Mouse (Mus musculus): ENCODE measurements around the gene Sipa1l2. TPM values are rescaled to one million over a fixed set of nuclear protein-coding genes. Genes with fewer than 3 reads are reported as not detected.
A peak's percentile ranks its signal among the peaks of the same experiment; 100 is the strongest.

Gene Sipa1l2
- polyA plus RNA-seq, 1 experiment from 2014 or later = 14.1 TPM

GRCm38 (mm10) chr8:125500005-125500404 is 69.6 kb downstream of the Sipa1l2 start:
- Histone ChIP-seq H3K4me1 (ENCODE audit: control insufficient read depth, insufficient read depth, low read length) (peaks cover 14% of the 10 kb centered on the region), H3K27me3 (ENCODE audit: control insufficient read depth, insufficient read depth, low read length) (no peaks in the 10 kb centered on the region), H3K27ac (ENCODE audit: low read depth, low read length) (no peak overlapping the region), H3K9me3 (ENCODE audit: control insufficient read depth, low read length) (no peaks in the 10 kb centered on the region), H3K4me3 (ENCODE audit: low read depth, low read length) (no peak overlapping the region), H3K4me2 (no peak overlapping the region), H3K9ac (ENCODE audit: low read length) (no peak overlapping the region), H3K36me3 (ENCODE audit: control insufficient read depth, insufficient read depth, low read length) (no peaks in the 10 kb centered on the region)
- ATAC-seq (ENCODE audit: low FRiP score) (no peak), DNase-seq (ENCODE audit: low spot score, missing footprints) (no peak)
- 74% methylated on average over 5 of the region's 5 CpGs for WGBS

GRCm38 (mm10) chr8:125498508-125498907 is 71.1 kb downstream of the Sipa1l2 start:
- no peaks in the 10 kb centered on the region for H3K9me3 ChIP-seq (ENCODE audit: control insufficient read depth, low read length)
- H3K27ac ChIP-seq (ENCODE audit: low read depth, low read length) = no peak overlapping the region
- H3K9ac ChIP-seq (ENCODE audit: low read length) = no peak overlapping the region
- no peak overlapping the region for H3K4me2 ChIP-seq
- no peak overlapping the region for H3K4me3 ChIP-seq (ENCODE audit: low read depth, low read length)
- H3K4me1 ChIP-seq (ENCODE audit: control insufficient read depth, insufficient read depth, low read length) = peaks cover 7% of the 10 kb centered on the region
- H3K36me3 ChIP-seq (ENCODE audit: control insufficient read depth, insufficient read depth, low read length) = no peaks in the 10 kb centered on the region
- no peaks in the 10 kb centered on the region for H3K27me3 ChIP-seq (ENCODE audit: control insufficient read depth, insufficient read depth, low read length)
- ATAC-seq (ENCODE audit: low FRiP score) (no peak), DNase-seq (ENCODE audit: low spot score, missing footprints) (no peak)
- WGBS = 60% methylated on average over 10 of the region's 10 CpGs

DNA sequence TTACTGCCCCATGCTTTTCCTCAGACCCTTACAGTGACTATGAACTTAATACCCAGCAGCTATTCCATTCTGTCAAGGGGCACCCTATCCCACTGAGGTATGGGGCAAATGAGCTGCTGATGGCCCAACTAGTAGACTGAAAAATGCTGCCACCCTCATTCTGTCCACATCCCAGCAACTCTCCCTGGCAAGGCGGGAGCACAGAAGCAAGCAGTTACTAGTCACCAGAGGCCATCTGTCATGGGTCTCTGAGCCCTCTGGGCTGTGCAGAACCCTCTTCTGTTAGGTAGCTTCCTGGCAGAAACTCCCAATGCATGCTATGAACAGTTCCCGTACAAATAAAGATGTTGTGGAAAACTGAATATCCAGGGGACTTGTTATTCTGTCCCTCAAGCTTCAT is 74.1 kb downstream of the Sipa1l2 start:
- H3K27ac ChIP-seq (ENCODE audit: low read depth, low read length) = no peak overlapping the region
- peaks cover 3% of the 10 kb centered on the region; the same call in 1 of the 2 replicates for H3K36me3 ChIP-seq (ENCODE audit: control insufficient read depth, insufficient read depth, low read length)
- H3K4me2 ChIP-seq = no peak overlapping the region
- H3K4me3 ChIP-seq (ENCODE audit: low read depth, low read length) = no peak overlapping the region
- no peak overlapping the region for H3K9ac ChIP-seq (ENCODE audit: low read length)
- WGBS = 82% methylated on average over 2 of the region's 2 CpGs
- no peaks in the 10 kb centered on the region for H3K27me3 ChIP-seq (ENCODE audit: control insufficient read depth, insufficient read depth, low read length)
- peaks cover 7% of the 10 kb centered on the region for H3K4me1 ChIP-seq (ENCODE audit: control insufficient read depth, insufficient read depth, low read length)
- H3K9me3 ChIP-seq (ENCODE audit: control insufficient read depth, low read length) = no peaks in the 10 kb centered on the region
- DNase-seq (ENCODE audit: low spot score, missing footprints) (no peak), ATAC-seq (ENCODE audit: low FRiP score) (no peak)

- Histone ChIP-seq H3K9ac (ENCODE audit: low read length) (no peak overlapping the region), H3K4me3 (ENCODE audit: low read depth, low read length) (no peak overlapping the region), H3K9me3 (ENCODE audit: control insufficient read depth, low read length) (no peaks in the 10 kb centered on the region), H3K27ac (ENCODE audit: low read depth, low read length) (no peak overlapping the region), H3K27me3 (ENCODE audit: control insufficient read depth, insufficient read depth, low read length) (no peaks in the 10 kb centered on the region), H3K36me3 (ENCODE audit: control insufficient read depth, insufficient read depth, low read length) (peaks cover 3% of the 10 kb centered on the region; the same call in 1 of the 2 replicates), H3K4me2 (no peak overlapping the region), H3K4me1 (ENCODE audit: control insufficient read depth, insufficient read depth, low read length) (peaks cover 2% of the 10 kb centered on the region)
- DNase-seq (ENCODE audit: low spot score, missing footprints) = no peak
- WGBS = 59% methylated on average over 6 of the region's 6 CpGs
- no peak for ATAC-seq (ENCODE audit: low FRiP score)
Observed at GRCm38 (mm10) chr8:125493254-125493815, 76.3 kb downstream of the Sipa1l2 start.

DNA sequence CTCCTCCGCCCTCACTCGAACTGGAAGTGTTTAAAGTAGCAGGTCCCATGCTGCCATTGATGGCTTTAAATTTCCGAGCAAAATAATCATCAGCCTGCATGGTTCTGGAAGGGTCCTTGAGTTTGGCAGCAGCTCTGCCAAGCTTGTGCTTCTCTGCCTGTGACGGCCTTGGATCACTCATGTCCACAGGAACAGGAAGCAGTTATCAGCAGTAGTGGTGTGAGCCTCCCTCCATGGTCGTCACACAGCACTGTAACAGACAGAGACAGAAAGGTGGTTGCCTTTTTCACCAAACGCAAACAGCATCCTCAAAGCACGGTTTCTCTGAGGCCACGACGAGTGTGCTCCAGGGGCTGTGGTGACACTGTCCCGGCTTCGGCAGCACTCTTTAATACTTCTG is 77.2 kb downstream of the Sipa1l2 start:
- ATAC-seq (ENCODE audit: low FRiP score) = no peak
- no peaks in the 10 kb centered on the region for H3K4me1 ChIP-seq (ENCODE audit: control insufficient read depth, insufficient read depth, low read length)
- WGBS = 89% methylated on average over 11 of the region's 11 CpGs

DNA sequence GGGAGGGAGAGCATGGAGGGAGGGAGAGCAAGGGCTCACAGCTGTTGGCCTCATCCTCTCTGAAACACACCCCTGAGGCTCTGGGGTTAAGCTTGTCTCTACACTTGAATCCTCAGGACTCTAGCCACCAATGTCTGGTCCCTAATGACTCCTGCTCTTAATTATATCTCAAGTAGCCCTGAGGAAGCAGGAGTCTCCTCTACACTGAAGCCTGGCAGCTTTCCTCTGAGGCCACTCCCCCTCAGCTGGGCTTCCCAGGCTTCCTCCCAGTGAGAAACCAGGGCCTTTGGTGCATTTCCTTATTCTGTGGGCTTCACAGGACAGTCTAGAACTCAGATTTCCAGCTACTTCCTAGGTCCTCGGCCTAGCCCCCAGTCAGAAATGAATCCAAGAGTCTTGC is 80.9 kb downstream of the Sipa1l2 start:
- 72% methylated on average over 1 of the region's 1 CpGs for WGBS
- H3K36me3 ChIP-seq (ENCODE audit: control insufficient read depth, insufficient read depth, low read length) = peaks cover 6% of the 10 kb centered on the region

More for the DNA sequence above, 77.2 kb downstream of the Sipa1l2 start:
- H3K9ac ChIP-seq (ENCODE audit: low read length) = no peak overlapping the region
- no peak overlapping the region for H3K4me2 ChIP-seq
- no peak overlapping the region for H3K4me3 ChIP-seq (ENCODE audit: low read depth, low read length)
- no peak overlapping the region for H3K27ac ChIP-seq (ENCODE audit: low read depth, low read length)
- peaks cover 5% of the 10 kb centered on the region for H3K36me3 ChIP-seq (ENCODE audit: control insufficient read depth, insufficient read depth, low read length)
- no peaks in the 10 kb centered on the region for H3K27me3 ChIP-seq (ENCODE audit: control insufficient read depth, insufficient read depth, low read length)
- H3K9me3 ChIP-seq (ENCODE audit: control insufficient read depth, low read length) = no peaks in the 10 kb centered on the region
- DNase-seq (ENCODE audit: low spot score, missing footprints) = no peak

GRCm38 (mm10) chr8:125485715-125486114 is 83.9 kb downstream of the Sipa1l2 start:
- H3K27ac ChIP-seq (ENCODE audit: low read depth, low read length) = no peak overlapping the region

More for the DNA sequence above, 80.9 kb downstream of the Sipa1l2 start:
- Histone ChIP-seq H3K9me3 (ENCODE audit: control insufficient read depth, low read length) (no peaks in the 10 kb centered on the region), H3K27ac (ENCODE audit: low read depth, low read length) (no peak overlapping the region), H3K4me3 (ENCODE audit: low read depth, low read length) (no peak overlapping the region), H3K4me2 (no peak overlapping the region), H3K4me1 (ENCODE audit: control insufficient read depth, insufficient read depth, low read length) (peaks cover 16% of the 10 kb centered on the region), H3K9ac (ENCODE audit: low read length) (no peak overlapping the region), H3K27me3 (ENCODE audit: control insufficient read depth, insufficient read depth, low read length) (no peaks in the 10 kb centered on the region)
- ATAC-seq (ENCODE audit: low FRiP score) = no peak
- no peak for DNase-seq (ENCODE audit: low spot score, missing footprints)

DNA sequence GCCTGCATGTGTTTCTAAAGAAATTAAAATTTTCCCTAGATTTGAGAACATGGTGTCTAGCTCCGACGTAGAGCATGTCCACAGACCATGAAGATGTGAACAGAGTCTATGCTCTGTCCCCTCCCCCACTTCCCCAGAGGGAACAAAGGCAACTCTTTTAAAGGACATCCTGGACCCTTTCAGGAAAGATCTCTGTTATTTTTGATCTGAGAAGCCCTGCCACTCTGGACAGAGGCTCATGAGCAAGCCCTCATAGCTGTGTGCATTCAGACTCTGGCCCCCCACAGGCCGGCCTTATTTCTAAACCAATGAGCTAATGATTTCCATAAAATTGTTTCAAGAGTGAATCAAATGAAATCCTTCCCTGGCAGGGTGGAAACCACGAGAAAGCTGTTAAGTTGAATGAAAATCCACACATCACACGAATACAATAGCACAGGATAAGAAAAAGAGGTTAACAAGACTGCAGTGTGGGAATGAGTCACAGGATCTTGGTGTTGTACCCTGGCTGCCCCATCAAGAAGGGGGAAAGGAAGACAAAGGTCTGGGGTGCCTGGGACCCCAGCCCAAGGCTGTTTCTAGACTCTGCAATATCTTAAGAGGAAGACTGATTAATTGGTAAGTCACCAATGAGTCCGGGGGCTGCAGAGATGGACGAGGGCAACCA is 84.9 kb downstream of the Sipa1l2 start:
- Histone ChIP-seq H3K4me3 (ENCODE audit: low read depth, low read length) (no peak overlapping the region), H3K4me2 (no peak overlapping the region), H3K27ac (ENCODE audit: low read depth, low read length) (peak overlapping the region; percentile 27; the same call in 1 of the 2 replicates), H3K9me3 (ENCODE audit: control insufficient read depth, low read length) (no peaks in the 10 kb centered on the region; the same call in 1 of the 2 replicates), H3K9ac (ENCODE audit: low read length) (peak overlapping the region; percentile 33; the same call in 1 of the 2 replicates), H3K27me3 (ENCODE audit: control insufficient read depth, insufficient read depth, low read length) (no peaks in the 10 kb centered on the region), H3K36me3 (ENCODE audit: control insufficient read depth, insufficient read depth, low read length) (peaks cover 20% of the 10 kb centered on the region), H3K4me1 (ENCODE audit: control insufficient read depth, insufficient read depth, low read length) (peaks cover 16% of the 10 kb centered on the region)
- ATAC-seq (ENCODE audit: low FRiP score) (peak; percentile 76), DNase-seq (ENCODE audit: low spot score, missing footprints) (peak; percentile 88)
- WGBS = 40% methylated on average over 7 of the region's 7 CpGs

More at GRCm38 (mm10) chr8:125485715-125486114, 83.9 kb downstream of the Sipa1l2 start:
- DNase-seq (ENCODE audit: low spot score, missing footprints) (no peak), ATAC-seq (ENCODE audit: low FRiP score) (no peak)
- no peak overlapping the region for H3K4me3 ChIP-seq (ENCODE audit: low read depth, low read length)
- no peak overlapping the region for H3K9ac ChIP-seq (ENCODE audit: low read length)
- H3K4me2 ChIP-seq = no peak overlapping the region
- H3K36me3 ChIP-seq (ENCODE audit: control insufficient read depth, insufficient read depth, low read length) = peaks cover 12% of the 10 kb centered on the region
- 88% methylated on average over 3 of the region's 3 CpGs for WGBS
- no peaks in the 10 kb centered on the region for H3K27me3 ChIP-seq (ENCODE audit: control insufficient read depth, insufficient read depth, low read length)
- H3K9me3 ChIP-seq (ENCODE audit: control insufficient read depth, low read length) = no peaks in the 10 kb centered on the region; the same call in 1 of the 2 replicates
- H3K4me1 ChIP-seq (ENCODE audit: control insufficient read depth, insufficient read depth, low read length) = peaks cover 16% of the 10 kb centered on the region

DNA sequence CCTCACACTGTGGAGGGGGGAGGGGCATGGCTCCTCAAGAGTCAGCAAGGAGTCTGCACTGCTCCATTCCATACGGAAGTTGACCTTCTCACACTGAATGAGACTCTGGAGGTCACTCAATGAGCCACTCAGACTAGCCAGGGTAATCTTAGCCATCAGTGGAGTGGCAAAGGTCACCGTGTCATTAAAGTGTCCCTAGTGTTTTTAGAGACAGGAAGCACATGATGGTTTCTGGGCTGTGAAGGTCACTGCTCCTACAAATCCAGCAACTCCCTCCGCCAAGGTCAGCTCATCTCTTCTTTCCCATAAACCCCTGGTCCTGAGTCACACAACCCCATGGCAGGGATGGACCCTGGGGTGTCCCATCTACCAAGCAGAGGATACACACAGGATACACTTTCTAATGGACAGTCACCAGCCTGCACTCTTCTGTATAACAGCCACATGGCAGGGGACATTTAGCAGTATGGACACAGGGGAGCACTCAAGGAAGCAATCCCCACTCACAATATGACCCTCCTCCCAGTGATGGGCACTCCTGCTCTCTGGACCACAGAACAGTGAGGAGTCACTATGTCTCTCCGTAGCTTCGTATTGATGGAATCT is 87.0 kb downstream of the Sipa1l2 start:
- 86% methylated on average over 5 of the region's 5 CpGs for WGBS
- no peak overlapping the region for H3K9ac ChIP-seq (ENCODE audit: low read length)
- peaks cover 16% of the 10 kb centered on the region for H3K4me1 ChIP-seq (ENCODE audit: control insufficient read depth, insufficient read depth, low read length)
- no peaks in the 10 kb centered on the region for H3K27me3 ChIP-seq (ENCODE audit: control insufficient read depth, insufficient read depth, low read length)
- no peak for ATAC-seq (ENCODE audit: low FRiP score)
- DNase-seq (ENCODE audit: low spot score, missing footprints) = no peak
- no peak overlapping the region for H3K4me2 ChIP-seq
- H3K9me3 ChIP-seq (ENCODE audit: control insufficient read depth, low read length) = no peaks in the 10 kb centered on the region; the same call in 1 of the 2 replicates
- peaks cover 20% of the 10 kb centered on the region for H3K36me3 ChIP-seq (ENCODE audit: control insufficient read depth, insufficient read depth, low read length)
- H3K4me3 ChIP-seq (ENCODE audit: low read depth, low read length) = no peak overlapping the region
- no peak overlapping the region for H3K27ac ChIP-seq (ENCODE audit: low read depth, low read length)

Data from midbrain, embryonic 11.5 days (tissue).